Mouse (Mus musculus): ENCODE results near the gene S1pr5.

DNA sequence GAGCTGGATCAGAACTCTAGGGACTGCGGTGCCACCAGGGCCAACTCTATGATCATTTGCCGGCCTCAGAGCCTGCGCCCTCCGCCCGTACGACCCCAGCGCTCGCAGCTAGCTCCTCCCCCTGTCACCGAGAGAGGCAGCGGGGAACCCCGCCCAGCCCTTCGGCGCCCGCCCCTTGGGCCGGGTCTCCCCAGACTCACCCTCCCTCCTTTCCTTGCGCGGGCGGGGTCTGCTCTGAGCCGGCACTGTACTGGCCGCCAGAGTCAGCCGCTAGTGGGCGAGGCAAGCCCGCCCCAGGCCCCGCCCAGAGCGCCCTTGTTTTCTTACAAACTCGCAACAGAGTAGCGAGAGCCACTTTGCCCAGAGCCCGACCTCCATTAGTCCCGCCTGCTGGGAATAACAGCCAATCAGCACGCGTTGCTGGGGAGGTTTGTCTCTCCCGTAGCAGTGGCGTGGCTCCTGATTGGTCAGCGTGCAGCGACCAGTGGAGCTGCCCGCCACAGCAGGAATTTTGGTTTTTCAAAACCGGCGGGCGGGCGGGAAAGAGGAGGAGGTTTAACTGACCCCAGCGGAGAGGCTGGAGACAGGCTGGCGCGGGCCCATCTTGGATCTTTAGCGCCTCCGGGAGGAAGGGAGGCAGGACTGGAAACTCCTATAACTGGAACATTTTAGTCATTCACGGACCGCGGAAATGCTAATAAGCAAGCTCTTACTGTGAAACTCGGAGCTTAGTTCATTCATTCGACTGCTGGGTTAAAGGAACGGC is 43.0 kb upstream of the S1pr5 start, which contains the start of gene Cdkn2d:
- peak; percentile 66; the same call in 1 of the 2 replicates for TF ChIP-seq CTCF (IDR thresholded peaks at IDR 0.05; ENCODE audit: borderline replicate concordance, control insufficient read depth, extremely low read depth, insufficient read depth, low read length, poor library complexity)
- peak; percentile 95 for TF ChIP-seq POLR2A (IDR thresholded peaks at IDR 0.05; ENCODE audit: control insufficient read depth, extremely low read depth, insufficient read depth, low read length, poor library complexity)

Data from thymus, adult 2 months (tissue).